Mouse (Mus musculus) WW6 (cell line): ENCODE data around the gene Traip.
A peak's percentile ranks its signal among the peaks of the same experiment; 100 is the strongest.
"Not testable (repeated sequence)": the region's sequence is repeated elsewhere in the genome, so short reads cannot be mapped to it uniquely, and the experiment has no call there.

Experiments
- DNase-seq: peaks from one replicate; pipeline ENCODE4 v3.0.0-alpha.2; 2013; ENCODE audit warnings: low read depth, low spot score

Gene Traip

DNA sequence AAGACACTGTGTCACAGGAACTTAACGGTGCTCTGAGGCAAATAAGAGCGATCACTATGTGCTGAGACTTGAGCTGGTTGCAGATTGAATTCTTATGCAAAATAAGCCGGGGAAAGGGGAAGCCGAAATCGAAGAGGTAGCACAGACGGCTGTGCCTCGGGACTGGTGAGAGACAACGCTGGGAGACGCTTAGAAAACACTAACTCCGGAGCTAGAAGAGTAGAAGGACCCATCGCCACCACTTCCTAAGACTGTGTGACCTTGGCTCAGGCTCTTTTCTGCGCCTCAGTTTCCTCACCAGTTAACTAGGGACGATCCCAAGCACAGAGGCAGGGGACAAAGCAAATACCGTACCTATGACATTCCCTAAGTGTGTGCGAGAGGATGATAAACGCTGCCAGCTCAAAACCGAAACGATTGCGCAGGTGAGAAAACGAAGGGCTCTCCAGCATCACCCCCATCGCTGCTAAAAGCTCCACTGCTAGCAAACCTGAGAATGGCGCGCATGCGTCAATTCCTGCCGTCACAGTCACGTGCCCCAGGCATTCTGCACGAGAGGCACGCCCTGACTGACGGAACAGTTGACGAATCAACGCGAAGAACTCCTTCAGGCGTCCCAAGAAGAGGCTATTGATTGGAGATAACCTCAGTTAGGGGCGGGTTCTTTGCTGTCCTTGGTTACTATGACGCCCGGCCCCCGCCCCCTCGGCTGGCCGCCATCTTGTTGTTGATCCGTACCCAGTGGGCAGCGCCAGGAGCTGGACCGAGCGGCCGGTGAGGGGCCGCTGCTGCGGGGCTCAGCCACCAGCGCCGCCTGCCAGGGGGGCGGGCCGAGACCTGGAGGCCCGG, 52.2 kb downstream of the Traip start, which contains the start of gene Ip6k1:
Ip6k1 (plus strand) TSS at position 580 of the 849 bp plus-strand sequence.
- DNase-seq, result peak; percentile 96

- DNase-seq, result no peak
These were observed 53.0 kb downstream of the Traip start for GRCm38 (mm10) chr9:108002778-108003530.

DNA sequence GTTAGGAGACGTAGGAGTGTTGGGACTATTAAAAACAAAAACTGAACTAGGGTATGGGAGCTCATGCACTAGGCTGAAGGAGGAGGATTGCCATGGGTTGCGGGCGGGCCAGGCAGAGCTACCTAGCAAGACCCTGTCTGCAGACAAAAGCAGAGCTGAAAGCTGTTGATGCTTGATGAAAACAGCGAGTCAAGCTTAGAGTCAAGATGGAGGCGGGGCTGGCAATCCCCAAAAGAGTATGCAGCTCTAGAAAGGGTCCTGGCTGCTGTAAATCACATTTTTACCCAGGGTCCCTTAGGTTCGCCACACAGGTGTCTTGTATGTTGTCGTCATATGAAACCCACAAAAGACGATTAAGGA, 53.6 kb downstream of the Traip start:
- DNase-seq, result no peak

DNA sequence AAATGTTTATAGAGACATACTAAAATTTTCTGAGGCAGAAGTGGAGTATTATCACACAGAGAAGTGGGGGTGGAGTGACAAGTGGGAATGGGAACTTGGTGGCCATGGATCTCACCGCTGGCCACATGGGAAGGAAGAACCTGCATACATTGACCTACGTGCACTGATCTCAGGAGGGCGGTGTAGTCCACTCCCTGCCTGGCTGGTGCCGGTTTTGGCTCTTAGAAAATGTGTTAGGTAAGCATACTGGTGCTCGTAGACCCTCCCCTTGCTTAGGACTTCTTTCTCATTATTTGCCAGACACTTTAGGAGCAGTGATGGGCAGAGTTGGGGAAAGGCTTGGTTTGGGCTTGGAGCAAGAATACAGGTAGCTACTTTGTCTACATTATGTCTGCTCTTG, 58.1 kb downstream of the Traip start:
- DNase-seq, result no peak

- no peak for DNase-seq
These were observed 60.4 kb downstream of the Traip start for GRCm38 (mm10) chr9:108010385-108010784.

- DNase-seq, result not testable (repeated sequence)
These were observed 63.6 kb downstream of the Traip start for GRCm38 (mm10) chr9:108013577-108013976.

DNA sequence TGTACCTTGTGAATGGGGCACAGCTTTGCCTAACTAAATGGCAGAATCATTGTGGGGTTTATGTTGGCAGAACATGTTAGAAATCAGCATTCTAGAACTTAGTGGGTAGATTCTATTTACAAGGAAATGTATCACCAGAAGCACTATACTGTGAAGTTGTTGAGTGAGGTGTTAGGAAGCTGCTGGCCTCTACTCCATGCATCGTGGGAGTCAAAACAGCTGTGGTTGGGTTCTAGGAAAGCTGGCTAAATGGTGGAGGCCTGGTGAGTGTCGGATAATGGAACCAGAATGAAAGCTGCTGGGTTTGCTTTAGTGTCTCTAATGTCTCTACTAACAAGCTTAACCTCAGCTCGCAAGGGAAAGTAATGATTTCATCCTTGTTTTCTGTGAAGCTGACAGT, 67.2 kb downstream of the Traip start:
- DNase-seq, result no peak

DNA sequence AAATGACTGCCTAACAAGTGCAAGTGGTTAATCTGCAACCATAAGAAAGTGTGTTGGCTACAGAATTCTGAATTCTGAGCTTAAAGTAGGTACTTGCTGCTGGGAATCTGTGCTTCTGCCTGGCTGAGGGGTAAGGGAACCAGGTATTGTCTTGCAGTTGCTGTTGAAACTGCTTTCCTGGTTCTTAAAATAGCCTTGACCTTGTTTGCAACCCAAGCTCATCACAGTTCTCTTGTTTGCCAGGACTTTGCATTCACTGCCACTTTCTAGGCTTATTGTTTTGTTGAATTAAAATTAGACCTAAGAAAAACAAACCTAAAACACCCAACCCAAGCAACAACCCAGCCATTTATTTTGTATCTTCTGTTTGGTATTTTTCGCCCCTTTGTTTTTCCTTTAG, 70.8 kb downstream of the Traip start:
- DNase-seq, result no peak
